Mouse (Mus musculus): ENCODE results near the gene Fbxl21.

GRCm38 (mm10) chr13:56500636-56501035 lies 21.6 kb upstream of the Fbxl21 start:
- TF ChIP-seq FLI1 (IDR thresholded peaks at IDR 0.05; ENCODE audit: low read length) (no peak), GATA1 (IDR thresholded peaks at IDR 0.05; ENCODE audit: borderline replicate concordance, low read length) (no peak)
